Mouse (Mus musculus) C2C12 (cell line): Measurements from ENCODE around the gene Slc30a2. TPM values are rescaled to one million over a fixed set of nuclear protein-coding genes. Genes with fewer than 3 reads are reported as not detected.

Source experiments
- H3K27me3 ChIP-seq: one replicate; pipeline ENCODE4 v1.6.1; 2011; ENCODE audit not compliant: control insufficient read depth, insufficient read depth, insufficient read length
- H3K36me3 ChIP-seq: one replicate; pipeline ENCODE4 v1.6.1; 2011; ENCODE audit not compliant: control insufficient read depth, insufficient read depth
- H3K4me3 ChIP-seq: one replicate; pipeline ENCODE4 v1.5.1; 2011; ENCODE audit warnings: mild to moderate bottlenecking, control low read depth; ENCODE audit not compliant: poor library complexity, insufficient read depth, severe bottlenecking
- H3K79me2 ChIP-seq: one replicate; pipeline ENCODE4 v1.6.1; 2011; ENCODE audit not compliant: control insufficient read depth, insufficient read depth
- H3K79me3 ChIP-seq: one replicate; pipeline ENCODE4 v1.6.1; 2011; ENCODE audit warnings: low read depth, control low read depth
- H3ac ChIP-seq: one replicate; pipeline ENCODE3; 2011; ENCODE audit warnings: low read depth; ENCODE audit not compliant: control insufficient read depth, insufficient read length
- CEBPB ChIP-seq: IDR thresholded peaks from one replicate; pipeline ENCODE4 v1.6.1; 2011; ENCODE audit warnings: low read depth, mild to moderate bottlenecking, control low read depth, moderate library complexity
- CTCF ChIP-seq: IDR thresholded peaks from one replicate; pipeline ENCODE4 v1.5.1; 2011; ENCODE audit not compliant: control insufficient read depth, insufficient read depth, insufficient read length
- FOSL1 ChIP-seq: IDR thresholded peaks from one replicate; pipeline ENCODE4 v1.8.0; 2011; ENCODE audit warnings: mild to moderate bottlenecking, low read length; ENCODE audit not compliant: poor library complexity, insufficient read depth, severe bottlenecking
- MAX ChIP-seq: IDR thresholded peaks from one replicate; pipeline ENCODE4 v1.6.1; 2011; ENCODE audit warnings: mild to moderate bottlenecking, control low read depth
- MYOD1 ChIP-seq: IDR thresholded peaks from one replicate; pipeline ENCODE4 v1.6.1; 2011; ENCODE audit warnings: low read depth; ENCODE audit not compliant: control insufficient read depth, insufficient read length
- MYOG ChIP-seq: IDR thresholded peaks from one replicate; pipeline ENCODE4 v1.6.1; 2011; ENCODE audit not compliant: control insufficient read depth, insufficient read length; ENCODE audit errors: extremely low read depth
- USF1 ChIP-seq: IDR thresholded peaks from one replicate; pipeline ENCODE4 v1.6.1; 2011; ENCODE audit warnings: low read depth, mild to moderate bottlenecking, control low read depth, moderate library complexity
- polyA plus RNA-seq: library from polyadenylated mRNA; unstranded; fragments of >200 nt; fragmentation: generic; extraction: Trizol; gene quantifications from one replicate; pipeline ENCODE4 v1.2.1, GENCODE M21; 2012; ENCODE audit warnings: missing spikeins

Slc30a2 gene
- polyA plus RNA-seq, 1 experiment: not detected

DNA sequence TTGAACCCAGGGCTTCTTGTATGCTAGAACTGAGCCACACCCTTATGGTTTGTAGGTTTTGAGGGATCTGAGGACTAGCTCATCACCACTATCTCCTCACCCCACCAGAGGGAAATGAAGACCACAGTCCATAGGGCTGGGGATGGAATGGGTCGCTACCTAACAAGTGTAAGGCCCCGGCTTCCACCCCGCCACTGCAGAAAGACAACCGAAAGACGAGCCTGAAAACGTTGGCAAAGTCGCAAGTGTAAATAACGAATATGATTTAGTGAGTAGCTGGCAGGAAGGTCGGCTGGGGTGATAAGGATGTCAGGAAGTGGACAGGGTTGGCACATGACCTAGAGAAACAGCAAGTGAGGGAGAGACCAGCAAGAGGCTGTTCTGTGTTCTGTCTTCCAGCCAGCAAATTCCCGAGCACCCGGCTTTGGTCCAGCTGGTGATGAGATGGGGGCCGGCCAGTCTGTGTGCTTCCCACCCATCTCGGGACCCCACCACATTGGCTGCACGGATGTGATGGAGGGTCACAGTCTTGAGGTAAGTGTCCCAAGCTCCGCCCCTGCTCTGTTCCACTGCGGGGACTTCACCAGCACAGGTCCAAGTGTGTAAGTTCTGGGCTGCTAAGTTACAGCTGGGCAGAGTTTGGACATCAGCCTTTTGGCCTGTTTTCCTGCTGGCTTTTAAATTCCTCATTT, 59.7 kb downstream of the Slc30a2 start:
- H3K79me2 ChIP-seq: no peaks in the 10 kb centered on the region
- H3K4me3 ChIP-seq: no peak overlapping the region
- H3K79me3 ChIP-seq: no peaks in the 10 kb centered on the region
- H3K36me3 ChIP-seq: no peaks in the 10 kb centered on the region
- H3K27me3 ChIP-seq: no peaks in the 10 kb centered on the region
- H3ac ChIP-seq: no peak overlapping the region
- TF ChIP-seq CEBPB (no peak), CTCF (no peak), USF1 (no peak), MYOG (no peak), MYOD1 (no peak), FOSL1 (no peak), MAX (no peak)

DNA sequence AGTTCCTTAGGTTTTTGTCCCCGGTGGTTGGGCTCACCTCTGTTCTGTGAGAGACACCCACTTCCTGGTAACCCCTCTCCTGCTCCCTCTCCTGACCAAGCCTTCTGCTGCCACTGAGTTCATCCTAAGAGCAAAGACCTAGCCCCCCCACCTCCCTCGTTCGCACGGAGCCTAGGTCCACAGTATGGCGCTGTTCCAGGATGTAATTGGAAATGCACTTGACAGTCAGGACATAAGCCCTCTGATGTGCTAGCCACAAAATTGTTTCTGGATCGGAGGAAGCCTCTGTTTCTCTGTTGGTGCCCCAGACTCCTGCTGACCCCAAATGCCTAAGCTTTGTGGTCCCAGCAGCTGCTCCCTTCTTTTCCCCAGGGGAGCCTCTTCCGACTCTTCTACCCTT, 60.7 kb downstream of the Slc30a2 start:
- no peaks in the 10 kb centered on the region for H3K79me3 ChIP-seq
- no peak overlapping the region for H3K4me3 ChIP-seq
- no peaks in the 10 kb centered on the region for H3K79me2 ChIP-seq
- TF ChIP-seq MYOG (no peak), USF1 (no peak), FOSL1 (no peak), CTCF (no peak), MYOD1 (no peak), MAX (no peak), CEBPB (no peak)
- H3K36me3 ChIP-seq: no peaks in the 10 kb centered on the region
- H3K27me3 ChIP-seq: no peaks in the 10 kb centered on the region
- no peak overlapping the region for H3ac ChIP-seq

Other genes starting within 250 kb of the Slc30a2 start
- not detected for gene Cd52, start 248.1 kb upstream of the Slc30a2 start, polyA plus RNA-seq
- 0.80 TPM for gene Ubxn11, start 240.6 kb upstream of the Slc30a2 start, polyA plus RNA-seq
- 375 TPM for gene Sh3bgrl3, start 214.4 kb upstream of the Slc30a2 start, polyA plus RNA-seq
- 11.2 TPM for gene Cep85, start 156.1 kb upstream of the Slc30a2 start, polyA plus RNA-seq
- not detected for gene Gm7534, start 140.2 kb upstream of the Slc30a2 start, polyA plus RNA-seq
- not detected for gene Catsper4, start 115.8 kb upstream of the Slc30a2 start, polyA plus RNA-seq
- 0.02 TPM for gene Cnksr1, start 104.8 kb upstream of the Slc30a2 start, polyA plus RNA-seq
- gene E130218I03Rik, start 99.5 kb upstream of the Slc30a2 start, polyA plus RNA-seq: 0.36 TPM
- 20.4 TPM for gene Zfp593, start 97.6 kb upstream of the Slc30a2 start, polyA plus RNA-seq
- not detected for gene Gm30191, start 96.2 kb upstream of the Slc30a2 start, polyA plus RNA-seq
- not detected for gene Grrp1, start 89.1 kb upstream of the Slc30a2 start, polyA plus RNA-seq
- gene Pdik1l, start 55.3 kb upstream of the Slc30a2 start, polyA plus RNA-seq: 2.7 TPM
- 0.19 TPM for gene Trim63, start 28.1 kb upstream of the Slc30a2 start, polyA plus RNA-seq
- 0.13 TPM for gene Extl1, start 40.7 kb downstream of the Slc30a2 start, polyA plus RNA-seq
- 9.0 TPM for gene Pafah2, start 53.1 kb downstream of the Slc30a2 start, polyA plus RNA-seq
- gene Stmn1, start 125.1 kb downstream of the Slc30a2 start, polyA plus RNA-seq: 349 TPM
- gene Paqr7, start 153.5 kb downstream of the Slc30a2 start, polyA plus RNA-seq: 5.1 TPM
- gene Aunip, start 167.8 kb downstream of the Slc30a2 start, polyA plus RNA-seq: 14.9 TPM
- gene Mtfr1l, start 192.2 kb downstream of the Slc30a2 start, polyA plus RNA-seq: 66.6 TPM
- 46.4 TPM for gene Selenon, start 209.0 kb downstream of the Slc30a2 start, polyA plus RNA-seq